Mouse (Mus musculus) liver, embryonic 14.5 days (tissue): ENCODE data around the gene Atn1.

Source experiments
- CTCF ChIP-seq: IDR thresholded peaks from 2 replicates; pipeline ENCODE4 v1.5.1; 2016; ENCODE audit warnings: antibody characterized with exemption, low read depth, control low read depth
- EP300 ChIP-seq: IDR thresholded peaks from 2 replicates; pipeline ENCODE4 v1.6.1; 2016; ENCODE audit warnings: antibody characterized with exemption, low read depth

GRCm38 (mm10) chr6:124738511-124739023 lies 17.8 kb downstream of the Atn1 start, which contains the start of gene Ptpn6:
- TF ChIP-seq EP300 (no peak), CTCF (no peak)
